Mouse (Mus musculus) gastrocnemius, postnatal 14 days (tissue): ENCODE results near the gene Ksr1. TPM values are rescaled to one million over a fixed set of nuclear protein-coding genes. Genes with fewer than 3 reads are reported as not detected.

Experiments
- DNase-seq: peaks from one replicate; pipeline ENCODE4 v3.0.0; 2021; ENCODE audit warnings: mixed read lengths
- intact Hi-C: fragments of 180-260 bp; cut with DNase I; formaldehyde crosslinking; loops from one replicate; pipeline ENCODE4 v1.15.1; 2025; ENCODE audit warnings: low total_unique reads
- total RNA-seq, 2 experiments: library from RNA; stranded (reverse); gene quantifications; 2 replicates each; pipeline ENCODE4 v1.2.3; 2021

The Ksr1 gene
- total RNA-seq, 2 experiments from 2014 or later, result 62.2 to 73.3 TPM

- intact Hi-C loops, result no loop called here
- DNase-seq, result no peak
Measured at GRCm38 (mm10) chr11:79076484-79076883, 69.7 kb downstream of the Ksr1 start.

DNA sequence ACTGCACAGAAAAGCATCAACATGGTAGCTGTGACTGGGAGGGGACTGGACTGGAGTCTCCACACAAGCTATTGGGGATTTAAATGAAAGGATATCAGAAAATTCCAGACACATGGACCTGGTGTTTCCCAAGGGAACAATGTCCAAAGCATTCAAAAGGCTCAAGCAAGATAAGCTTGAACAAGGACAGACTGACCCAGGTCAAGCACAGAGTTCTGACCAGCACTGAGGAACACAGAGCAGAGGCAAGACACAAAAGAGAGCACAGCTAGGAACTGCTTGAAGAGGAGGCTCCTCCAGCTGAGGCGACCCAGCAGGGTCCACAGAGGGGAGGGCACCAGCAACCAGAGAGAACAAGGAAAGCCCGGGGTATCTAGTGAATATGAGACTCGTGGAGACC lies 71.2 kb downstream of the Ksr1 start:
- intact Hi-C loops, result no loop called here

GRCm38 (mm10) chr11:79074611-79075010 lies 71.6 kb downstream of the Ksr1 start:
- intact Hi-C loops, result no loop called here
- DNase-seq, result no peak

More for the DNA sequence above, 71.2 kb downstream of the Ksr1 start:
- no peak for DNase-seq

DNA sequence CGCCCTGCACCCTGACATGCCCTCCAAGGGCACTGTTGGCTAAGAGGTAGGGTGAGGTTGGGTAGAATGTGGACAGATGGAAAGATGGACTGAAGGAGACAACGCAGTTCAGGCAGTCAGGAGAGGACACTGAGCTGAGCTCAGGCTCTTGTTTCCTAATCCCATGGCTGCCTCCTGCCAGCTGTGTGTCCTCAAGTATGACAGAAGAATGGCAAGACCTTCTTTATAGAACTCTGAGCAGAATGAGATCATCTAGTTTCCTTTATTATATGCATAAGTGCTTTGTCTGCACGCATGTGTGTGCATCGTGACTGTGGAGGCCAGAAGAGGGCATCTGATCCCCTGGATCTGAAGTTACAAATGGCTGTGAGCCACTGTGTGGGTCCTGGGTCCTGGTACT lies 72.6 kb downstream of the Ksr1 start:
- DNase-seq, result no peak
- intact Hi-C loops, result no loop called here

DNA sequence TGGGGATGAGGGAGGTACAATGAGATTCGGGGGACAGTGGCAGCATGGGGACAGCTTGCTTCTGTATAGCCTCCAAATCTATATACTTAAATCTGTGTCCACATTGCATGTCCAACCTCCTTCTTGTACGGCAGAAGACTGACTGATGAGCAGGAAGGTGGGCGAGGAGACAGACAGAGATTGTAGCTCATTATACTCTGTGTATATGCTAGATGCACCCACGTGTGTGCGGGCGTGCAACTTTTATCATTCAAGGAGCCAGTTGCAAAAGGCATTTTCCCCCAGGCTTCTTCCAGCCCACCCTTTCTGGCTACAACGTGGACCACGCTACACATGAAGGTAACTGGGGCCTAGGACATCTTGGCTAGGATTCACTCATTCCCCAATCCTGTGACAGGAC lies 74.1 kb downstream of the Ksr1 start:
- no peak for DNase-seq

DNA sequence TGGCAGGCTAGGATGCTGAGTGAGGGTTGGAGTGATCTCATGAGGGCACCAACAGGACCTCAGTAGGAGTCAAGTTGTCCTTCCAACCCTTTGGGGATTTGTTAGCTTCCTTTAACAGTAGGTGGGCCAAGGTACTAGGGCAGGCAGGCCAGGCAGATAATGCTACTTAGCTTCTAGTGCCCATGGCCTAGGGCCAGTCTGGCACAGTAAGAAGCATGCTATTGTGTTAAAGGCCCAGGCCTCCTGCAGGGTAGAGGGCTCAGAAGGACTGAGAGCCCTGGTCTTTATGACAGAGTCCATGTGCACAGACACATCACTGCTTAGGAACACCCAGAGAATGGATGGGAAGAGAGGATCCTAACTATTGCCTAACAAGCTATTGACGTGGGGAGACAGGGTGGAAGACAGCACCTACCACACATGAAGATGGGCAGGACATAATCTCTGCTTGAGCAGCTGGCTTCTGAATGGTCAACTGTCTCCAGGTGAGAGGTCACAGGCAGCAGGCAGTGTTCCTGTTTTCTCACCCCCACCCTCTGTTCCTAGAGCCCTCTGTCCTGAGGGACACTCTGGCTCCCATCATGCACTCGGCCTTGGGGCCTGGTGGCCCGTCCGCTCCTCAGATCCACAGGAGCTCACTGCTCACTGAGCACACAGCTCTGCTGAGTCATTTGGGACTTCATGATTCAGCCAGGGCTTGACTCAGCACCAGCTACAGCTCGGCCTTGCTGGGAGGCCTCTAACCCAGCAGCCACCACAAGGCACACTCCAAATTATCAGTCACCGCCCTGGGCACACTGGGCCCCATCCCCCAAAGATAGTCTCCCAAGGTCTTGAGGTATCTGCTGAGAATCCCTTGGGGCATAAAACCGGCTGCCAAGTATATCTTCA lies 74.9 kb downstream of the Ksr1 start:
- intact Hi-C loops, result no loop called here
- DNase-seq, result no peak

More for the DNA sequence above, 74.1 kb downstream of the Ksr1 start:
- intact Hi-C loops, result no loop called here

DNA sequence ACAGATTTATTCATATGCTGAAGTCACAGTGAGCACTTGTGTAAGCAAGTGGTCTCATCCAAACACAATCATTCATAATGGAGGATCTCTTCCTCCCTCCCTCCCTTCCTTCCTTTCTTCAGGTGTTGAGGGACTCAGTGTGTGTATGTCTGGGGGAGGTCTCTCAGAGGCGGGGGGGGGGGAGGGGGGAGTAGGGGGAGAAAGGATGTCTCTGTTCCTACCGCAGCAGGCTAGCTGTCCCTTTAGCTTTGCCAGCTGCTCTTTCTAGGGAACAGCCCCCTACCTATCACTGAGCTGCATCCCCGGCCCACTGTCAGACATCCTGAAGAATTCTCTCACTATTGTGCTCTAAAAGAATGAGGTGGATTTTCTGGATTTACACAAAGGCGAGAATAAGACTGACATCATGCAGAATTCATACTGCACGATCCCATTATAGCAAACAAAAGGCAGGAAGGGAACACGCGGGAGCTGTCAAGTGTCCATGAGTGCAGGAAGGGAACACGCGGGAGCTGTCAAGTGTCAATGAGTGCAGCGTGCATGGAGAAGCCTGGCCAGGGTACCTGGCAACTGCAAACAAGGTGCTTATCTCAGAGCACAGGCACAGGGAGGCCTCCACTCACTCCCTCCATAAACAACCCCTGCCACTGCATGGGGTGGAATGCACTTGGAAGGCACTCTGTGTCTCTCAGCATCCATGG lies 76.6 kb downstream of the Ksr1 start:
- DNase-seq, result no peak
- intact Hi-C loops, result no loop called here

DNA sequence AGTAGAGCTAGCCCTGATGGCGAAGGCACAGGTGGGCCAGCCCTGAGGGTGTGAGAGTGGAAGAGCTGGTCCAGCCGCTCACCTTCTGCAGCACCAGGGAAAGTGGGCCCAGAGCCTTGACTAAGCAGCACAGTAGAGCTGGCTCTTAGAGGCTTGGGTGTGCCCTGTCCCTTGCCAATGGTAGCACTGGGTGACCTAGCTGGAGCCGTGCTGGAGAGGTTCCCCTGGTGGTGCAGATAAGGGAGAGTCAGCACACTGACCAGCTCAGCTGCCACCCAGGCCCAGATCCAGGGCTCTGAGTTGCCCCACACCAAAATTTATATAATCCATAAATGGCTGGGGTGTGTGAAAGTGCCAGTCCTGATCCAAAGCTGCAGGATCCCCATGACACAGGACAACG lies 79.0 kb downstream of the Ksr1 start:
- no peak for DNase-seq
- intact Hi-C loops, result no loop called here

GRCm38 (mm10) chr11:79066191-79066530 lies 80.0 kb downstream of the Ksr1 start:
- intact Hi-C loops, result no loop called here
- DNase-seq, result no peak

- DNase-seq, result peak; percentile 67
- intact Hi-C loops, result no loop called here
Measured at GRCm38 (mm10) chr11:79065463-79066190, 80.6 kb downstream of the Ksr1 start.

- DNase-seq, result no peak
- intact Hi-C loops, result no loop called here
Measured at GRCm38 (mm10) chr11:79064311-79064710, 81.9 kb downstream of the Ksr1 start.

- intact Hi-C loops, result no loop called here
- no peak for DNase-seq
Measured at GRCm38 (mm10) chr11:79063616-79064015, 82.6 kb downstream of the Ksr1 start.

DNA sequence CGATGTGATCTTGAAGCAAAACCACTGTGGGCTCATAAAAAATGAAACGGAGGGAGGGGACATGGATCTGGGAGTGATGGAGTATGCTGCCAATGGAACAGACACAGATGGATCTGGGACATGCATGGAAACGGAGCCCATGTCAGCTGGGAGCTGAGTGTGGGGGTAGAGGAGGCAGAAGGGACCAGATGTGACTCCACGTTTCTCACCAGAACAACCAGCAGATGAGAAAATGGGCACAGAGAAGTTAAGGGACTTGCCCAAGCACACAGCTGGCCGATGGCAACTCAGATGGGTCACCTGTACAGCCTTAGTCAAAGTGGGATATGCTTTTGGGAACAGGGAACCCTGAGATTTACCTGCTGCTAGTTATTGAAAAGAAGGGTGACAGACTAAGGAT lies 83.3 kb downstream of the Ksr1 start:
- no peak for DNase-seq
- intact Hi-C loops, result no loop called here

DNA sequence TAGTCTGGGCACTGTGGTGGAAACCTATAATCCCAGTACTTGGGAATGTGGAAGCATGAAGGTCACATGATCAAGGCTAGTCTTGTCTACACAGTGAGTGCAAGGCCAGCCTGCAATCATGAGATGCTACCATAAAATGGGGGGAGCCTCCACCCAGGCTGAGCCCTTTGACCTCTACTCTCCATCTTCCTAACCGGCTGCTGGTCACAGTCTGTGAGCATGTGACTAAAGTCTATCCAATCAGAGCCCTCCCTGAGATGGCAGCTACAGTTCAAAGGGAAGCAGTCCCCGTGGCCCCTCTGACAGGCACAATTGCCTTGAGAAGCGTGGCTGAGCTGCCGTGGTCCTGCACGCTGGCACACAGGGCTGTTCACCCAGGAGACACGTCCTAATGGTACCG lies 84.4 kb downstream of the Ksr1 start:
- intact Hi-C loops, result no loop called here

GRCm38 (mm10) chr11:79059850-79060249 lies 86.4 kb downstream of the Ksr1 start:
- intact Hi-C loops, result no loop called here
- DNase-seq, result no peak

More for the DNA sequence above, 84.4 kb downstream of the Ksr1 start:
- DNase-seq, result no peak

- no peak for DNase-seq
- intact Hi-C loops, result no loop called here
Measured at GRCm38 (mm10) chr11:79059062-79059461, 87.1 kb downstream of the Ksr1 start.

GRCm38 (mm10) chr11:79058610-79059009 lies 87.6 kb downstream of the Ksr1 start:
- no peak for DNase-seq
- intact Hi-C loops, result no loop called here

DNA sequence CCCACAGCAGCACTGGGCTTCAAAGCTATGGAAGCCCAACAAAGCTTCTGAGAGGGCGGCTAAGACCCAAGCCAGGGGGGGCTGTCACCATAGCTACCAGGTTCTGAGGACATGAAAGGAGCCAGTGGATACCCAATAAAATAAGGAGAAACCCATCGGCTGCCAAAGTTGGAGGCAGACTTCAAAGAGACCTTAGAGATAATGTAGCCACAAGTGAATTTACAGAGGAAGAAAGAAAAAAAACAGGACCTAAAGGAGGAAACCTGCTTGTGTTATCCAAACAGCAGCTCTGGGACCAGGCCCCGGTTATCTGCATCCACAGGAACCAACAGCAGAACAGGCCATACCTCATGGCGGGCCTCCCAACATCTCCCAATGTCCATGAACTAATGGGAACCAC lies 88.4 kb downstream of the Ksr1 start:
- DNase-seq, result no peak
- intact Hi-C loops, result no loop called here

- intact Hi-C loops, result no loop called here
- DNase-seq, result peak; percentile 32
Measured at GRCm38 (mm10) chr11:79056891-79057290, 89.3 kb downstream of the Ksr1 start.

DNA sequence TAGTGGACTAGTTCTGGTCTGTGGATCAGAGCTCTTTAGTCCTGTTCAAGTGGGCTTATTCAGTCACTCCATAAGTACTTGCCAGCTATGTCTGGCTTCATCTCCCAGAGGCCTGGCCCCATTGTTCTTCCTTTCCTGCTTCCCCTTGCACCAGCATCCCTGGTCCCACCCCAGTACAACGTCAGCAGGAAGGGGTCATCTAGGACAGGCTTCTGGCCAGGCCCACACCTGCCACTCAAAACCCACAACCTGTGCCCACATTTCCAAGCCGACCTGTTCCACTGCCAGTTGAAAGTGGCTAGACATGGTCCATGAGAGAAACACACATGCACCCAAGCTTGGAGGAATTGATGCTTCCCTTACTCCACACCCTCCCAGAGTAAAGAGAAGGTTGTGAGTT lies 90.2 kb downstream of the Ksr1 start:
- intact Hi-C loops, result no loop called here
- peak; percentile 31 for DNase-seq
